Mouse (Mus musculus) bone marrow macrophage, adult 2 months (primary cell): ENCODE measurements around the gene Sycn.

Source experiments
- CTCF ChIP-seq: IDR thresholded peaks from 2 replicates; pipeline ENCODE4 v1.5.1; 2012; ENCODE audit warnings: low read depth, mild to moderate bottlenecking, low read length, moderate library complexity
- POLR2A ChIP-seq: IDR thresholded peaks from 2 replicates; pipeline ENCODE4 v1.6.1; 2012; ENCODE audit warnings: mild to moderate bottlenecking, low read depth, low read length, borderline replicate concordance

GRCm38 (mm10) chr7:28567539-28567938 is 26.9 kb downstream of the Sycn start:
- no peak for TF ChIP-seq POLR2A
- TF ChIP-seq CTCF: no peak
